Mouse (Mus musculus): Measurements from ENCODE around the gene Prkar2b.

Gene Prkar2b

DNA sequence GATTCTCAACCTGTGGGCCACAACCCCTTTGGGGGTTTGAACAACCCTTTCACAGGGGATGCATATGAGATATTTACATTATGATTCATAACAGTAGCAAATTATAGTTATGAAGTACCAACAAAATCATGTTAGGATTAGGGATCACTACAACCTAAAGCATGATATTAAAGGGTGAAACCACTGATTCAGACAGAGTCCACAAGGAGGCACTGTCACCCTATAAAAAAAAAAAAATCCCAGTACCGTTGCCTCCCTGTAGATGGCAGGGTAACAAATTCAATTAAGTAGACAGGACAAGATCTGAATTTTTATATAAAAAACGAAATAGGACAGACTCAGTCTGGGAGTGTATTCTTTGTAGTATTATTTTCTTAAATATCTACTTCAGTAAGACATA, 93.6 kb downstream of the Prkar2b start:
- peak; percentile 73 for DNase-seq (ENCODE audit: low read depth, low spot score)

GRCm38 (mm10) chr12:31966405-31966804, 94.7 kb downstream of the Prkar2b start:
- no peak for DNase-seq (ENCODE audit: low read depth, low spot score)

GRCm38 (mm10) chr12:31965517-31966212, 95.4 kb downstream of the Prkar2b start:
- DNase-seq (ENCODE audit: low read depth, low spot score) = no peak

DNA sequence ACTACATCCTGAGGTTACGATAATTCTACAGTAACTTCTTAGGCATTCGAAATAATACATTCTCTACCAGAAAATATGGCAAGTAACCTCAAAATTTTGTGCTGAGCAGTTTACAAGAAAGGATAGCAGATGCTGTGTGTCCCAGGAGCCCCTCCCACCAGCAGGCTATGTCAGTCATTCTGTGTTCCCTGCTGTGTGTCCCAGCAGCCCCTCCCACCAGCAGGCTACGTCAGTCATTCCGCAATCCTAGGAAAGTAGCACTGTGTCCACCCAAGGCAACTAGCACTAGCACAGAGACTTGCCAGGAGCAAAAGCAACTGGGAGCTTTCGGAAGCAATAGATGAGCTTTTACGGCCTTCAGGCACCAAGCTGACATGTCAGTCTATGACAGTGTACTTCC, 97.0 kb downstream of the Prkar2b start:
- peak; percentile 59 for DNase-seq (ENCODE audit: low read depth, low spot score)

- DNase-seq (ENCODE audit: low read depth, low spot score) = no peak
These were observed 105.3 kb downstream of the Prkar2b start for GRCm38 (mm10) chr12:31955843-31956242.

GRCm38 (mm10) chr12:31950659-31951031, 110.5 kb downstream of the Prkar2b start:
- DNase-seq (ENCODE audit: low read depth, low spot score) = no peak

DNA sequence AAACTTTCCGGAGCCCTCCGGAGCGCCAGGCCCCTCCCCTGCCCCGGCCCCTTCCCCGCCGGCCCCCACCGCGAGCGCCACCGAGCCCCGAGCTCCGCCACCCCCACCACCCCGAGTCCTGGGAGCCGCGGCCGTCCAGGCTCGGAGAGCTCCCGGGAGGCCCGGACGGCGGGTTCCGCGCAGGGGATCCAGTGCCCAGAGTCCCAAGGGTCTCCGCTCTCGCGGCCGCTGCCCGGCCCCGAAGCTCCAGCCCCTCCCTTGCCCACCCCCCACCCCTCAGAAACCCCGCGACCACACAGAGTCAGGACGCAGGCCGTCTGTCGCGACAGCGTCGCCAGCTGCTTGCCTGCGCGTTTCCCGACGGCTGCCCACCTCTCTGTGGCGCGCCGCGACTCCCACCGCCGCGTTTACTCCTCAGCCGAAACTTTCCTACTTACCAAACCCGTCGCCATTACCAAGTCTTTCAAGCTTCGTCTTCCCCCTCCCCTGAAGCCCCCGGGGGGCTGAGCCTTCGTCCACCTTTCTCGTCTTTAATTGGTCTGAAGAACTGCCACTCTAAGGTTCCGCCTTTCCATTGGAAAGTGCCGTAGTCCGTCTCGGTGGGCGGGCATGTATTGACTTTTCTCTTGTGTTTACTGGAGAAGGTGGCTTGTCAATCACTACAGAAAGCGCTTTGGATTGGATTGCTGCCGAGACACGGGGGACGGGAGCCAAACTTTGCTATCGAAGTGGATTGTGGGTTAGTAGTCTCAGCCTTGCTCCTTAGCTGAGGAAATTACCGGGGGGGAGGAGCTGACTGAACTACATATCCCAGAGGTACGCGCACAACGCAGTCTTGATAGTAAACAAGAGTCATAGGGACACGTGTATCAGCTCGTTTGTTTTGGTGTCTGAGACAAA, 111.1 kb downstream of the Prkar2b start, which contains the start of gene Hbp1:
TSS of gene Hbp1 (minus strand) at position 777 of the 900 bp plus-strand sequence.
- DNase-seq (ENCODE audit: low read depth, low spot score) = peak; percentile 100

- DNase-seq (ENCODE audit: low read depth, low spot score) = peak; percentile 92
These were observed 111.8 kb downstream of the Prkar2b start for GRCm38 (mm10) chr12:31949193-31949741.

GRCm38 (mm10) chr12:31948101-31949000, 112.7 kb downstream of the Prkar2b start:
- DNase-seq (ENCODE audit: low read depth, low spot score) = no peak

DNA sequence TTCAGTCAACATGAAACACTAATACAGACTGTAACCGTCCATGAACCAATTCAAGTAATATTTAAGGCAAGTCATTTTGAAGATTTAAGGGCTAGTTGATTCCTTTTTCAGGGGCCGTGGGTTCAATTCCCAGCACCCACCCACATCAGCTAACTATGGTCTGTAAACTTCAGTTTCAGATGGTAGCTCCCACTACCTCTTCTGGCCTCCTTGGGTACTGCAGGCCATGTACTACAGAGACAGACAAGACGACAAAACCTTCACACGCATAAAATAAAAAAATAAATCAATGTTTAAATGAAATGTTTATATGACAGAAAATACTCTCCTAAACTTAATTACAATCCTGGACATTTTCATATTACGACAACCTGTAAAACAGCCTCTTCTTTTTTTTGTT, 113.6 kb downstream of the Prkar2b start:
- DNase-seq (ENCODE audit: low read depth, low spot score) = peak; percentile 74

DNA sequence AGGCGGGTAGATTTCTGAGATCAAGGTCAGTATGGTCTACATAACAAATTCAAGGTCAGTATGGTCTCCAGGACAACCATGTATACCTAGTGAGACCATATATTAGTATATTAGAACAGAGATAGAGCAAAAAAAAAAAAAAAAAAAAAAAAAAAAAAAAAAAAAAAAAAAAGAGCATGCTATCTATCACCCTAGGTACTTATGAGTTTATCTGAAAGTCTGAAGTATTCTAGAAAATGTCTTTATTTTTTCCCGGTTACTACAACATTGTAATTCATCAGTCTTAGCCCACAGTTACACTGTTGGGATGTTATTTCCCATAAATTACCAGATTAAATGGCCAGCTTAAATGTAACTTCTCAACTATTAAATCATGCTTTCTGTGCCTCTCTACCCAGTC, 116.7 kb downstream of the Prkar2b start:
- DNase-seq (ENCODE audit: low read depth, low spot score) = no peak

GRCm38 (mm10) chr12:31943020-31943654, 118.0 kb downstream of the Prkar2b start:
- no peak for DNase-seq (ENCODE audit: low read depth, low spot score)

- DNase-seq (ENCODE audit: low read depth, low spot score) = no peak
These were observed 122.1 kb downstream of the Prkar2b start for GRCm38 (mm10) chr12:31939026-31939425.

GRCm38 (mm10) chr12:31938391-31938997, 122.6 kb downstream of the Prkar2b start:
- peak; percentile 85 for DNase-seq (ENCODE audit: low read depth, low spot score)

- DNase-seq (ENCODE audit: low read depth, low spot score) = no peak
These were observed 123.5 kb downstream of the Prkar2b start for GRCm38 (mm10) chr12:31937613-31938012.

GRCm38 (mm10) chr12:31936657-31937300, 124.3 kb downstream of the Prkar2b start:
- peak; percentile 75 for DNase-seq (ENCODE audit: low read depth, low spot score)

- no peak for DNase-seq (ENCODE audit: low read depth, low spot score)
These were observed 129.3 kb downstream of the Prkar2b start for GRCm38 (mm10) chr12:31931818-31932217.

GRCm38 (mm10) chr12:31928498-31928897, 132.6 kb downstream of the Prkar2b start:
- DNase-seq (ENCODE audit: low read depth, low spot score) = no peak

DNA sequence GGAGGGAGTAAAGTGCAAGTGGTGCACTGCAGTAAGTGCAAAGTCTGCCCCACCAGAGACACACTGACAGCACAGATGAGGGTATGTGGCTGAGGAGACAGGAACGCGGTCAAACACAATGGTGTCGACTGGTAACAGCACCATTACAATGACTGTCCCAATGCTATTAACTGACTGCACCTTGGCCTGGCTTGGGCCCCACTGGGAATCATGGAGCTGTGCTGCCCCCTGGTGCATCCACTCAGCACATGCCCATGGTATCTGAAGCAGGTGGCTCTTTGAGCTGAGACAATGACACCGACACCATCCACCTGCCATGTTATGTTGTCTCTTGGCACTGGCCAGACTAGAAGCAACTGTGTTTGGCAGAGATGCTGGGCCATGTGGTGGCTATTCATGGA, 134.4 kb downstream of the Prkar2b start:
- peak; percentile 72 for DNase-seq (ENCODE audit: low read depth, low spot score)

DNA sequence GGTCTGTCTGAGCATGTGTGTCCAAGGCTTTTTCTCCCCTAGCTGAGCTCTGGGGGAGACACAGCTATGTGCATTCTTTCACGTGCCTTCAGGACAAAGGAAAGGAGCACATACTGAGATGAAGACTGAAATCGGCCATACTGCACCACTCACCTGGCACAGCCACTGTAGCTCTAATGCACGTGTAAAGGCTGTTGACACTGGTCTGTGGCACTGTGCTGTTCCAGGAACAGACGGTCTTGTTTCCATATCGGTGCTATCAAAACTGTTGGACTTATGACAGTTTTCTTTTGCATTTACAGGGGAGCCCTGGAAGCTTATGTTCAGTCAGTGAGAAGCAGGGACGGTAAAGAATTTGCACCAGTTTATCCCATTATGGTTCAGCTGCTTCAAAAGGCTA, 135.8 kb downstream of the Prkar2b start:
- no peak for DNase-seq (ENCODE audit: low read depth, low spot score)

All from R1 (cell line).